Mouse (Mus musculus): ENCODE measurements around the gene U2af1l4. TPM values are rescaled to one million over a fixed set of nuclear protein-coding genes. Genes with fewer than 3 reads are reported as not detected.
A peak's percentile ranks its signal among the peaks of the same experiment; 100 is the strongest.

The U2af1l4 gene
- polyA plus RNA-seq, 1 experiment from 2014 or later: 86.0 TPM

GRCm38 (mm10) chr7:30612654-30613402, 49.7 kb downstream of the U2af1l4 start, which contains the start of gene Upk1a:
Gene Upk1a (minus strand): TSS chr7:30612847.
- DNase-seq (ENCODE audit: low spot score): no peak
- 62% methylated on average over 8 of the region's 8 CpGs for WGBS
- no peaks in the 10 kb centered on the region for H3K27me3 ChIP-seq (replicated peaks; ENCODE audit: insufficient read depth, low read length)
- no peak within 1 kb of the TSS for H3K4me2 ChIP-seq (replicated peaks; ENCODE audit: low read depth, low read length)
- TF ChIP-seq CTCF (IDR thresholded peaks at IDR 0.05) (no peak), EP300 (IDR thresholded peaks at IDR 0.05) (no peak)
- no peaks in the 10 kb centered on the region for H3K9me3 ChIP-seq (ENCODE audit: low read length)
- H3K36me3 ChIP-seq (ENCODE audit: insufficient read depth, low read length): peaks cover 5% of the 10 kb centered on the region; the same call in 1 of the 2 replicates
- H3K4me1 ChIP-seq (ENCODE audit: insufficient read depth, low read depth, low read length): no peaks in the 10 kb centered on the region
- no peak within 1 kb of the TSS for H3K9ac ChIP-seq (replicated peaks; ENCODE audit: low read depth)
- 0 out of 2 replicates have a peak, but pooled peaks have one; percentile 2 for ATAC-seq
- no peak within 1 kb of the TSS for H3K4me3 ChIP-seq (ENCODE audit: low read depth, low read length)
- no peak within 1 kb of the TSS for H3K27ac ChIP-seq (ENCODE audit: low read length)

DNA sequence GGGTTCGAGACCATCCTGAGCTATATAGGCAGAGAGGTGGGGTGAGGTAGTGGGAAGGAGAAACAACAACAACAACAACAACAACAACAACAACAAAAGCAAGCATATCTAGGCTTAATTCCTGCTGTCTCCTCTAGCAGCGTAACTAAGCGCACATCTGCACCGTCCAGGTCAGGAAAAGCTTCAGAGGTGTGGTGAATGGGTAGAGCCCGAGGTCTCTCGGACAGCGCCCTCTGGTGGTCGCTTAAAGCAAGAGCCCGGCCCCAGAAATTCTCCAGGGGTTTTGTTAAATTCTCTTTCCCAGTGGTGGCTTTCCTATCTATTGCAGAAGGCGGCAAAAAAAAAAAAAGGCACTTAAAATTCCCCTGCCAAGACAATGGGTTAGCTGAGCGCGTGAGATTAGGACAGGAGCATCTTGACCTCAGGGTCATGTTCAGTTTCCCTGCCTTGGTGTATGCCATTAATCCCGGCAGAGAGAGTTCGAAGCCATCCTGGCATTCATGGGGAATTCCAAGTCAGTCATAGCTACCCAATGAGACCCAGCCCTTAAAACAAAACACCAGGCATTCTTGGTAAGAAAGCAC, 50.5 kb downstream of the U2af1l4 start:
- Histone ChIP-seq H3K36me3 (ENCODE audit: insufficient read depth, low read length) (peaks cover 9% of the 10 kb centered on the region; the same call in 1 of the 2 replicates), H3K9me3 (ENCODE audit: low read length) (no peaks in the 10 kb centered on the region), H3K4me2 (replicated peaks; ENCODE audit: low read depth, low read length) (no peak overlapping the region), H3K4me1 (ENCODE audit: insufficient read depth, low read depth, low read length) (no peaks in the 10 kb centered on the region), H3K27me3 (replicated peaks; ENCODE audit: insufficient read depth, low read length) (no peaks in the 10 kb centered on the region), H3K4me3 (ENCODE audit: low read depth, low read length) (no peak overlapping the region), H3K9ac (replicated peaks; ENCODE audit: low read depth) (no peak overlapping the region), H3K27ac (ENCODE audit: low read length) (no peak overlapping the region)
- DNase-seq (ENCODE audit: low spot score) (peak; percentile 71), ATAC-seq (peak; percentile 67)
- peak; percentile 74 for TF ChIP-seq CTCF (IDR thresholded peaks at IDR 0.05)
- TF ChIP-seq EP300 (IDR thresholded peaks at IDR 0.05): no peak
- WGBS: 19% methylated on average over 14 of the region's 14 CpGs

DNA sequence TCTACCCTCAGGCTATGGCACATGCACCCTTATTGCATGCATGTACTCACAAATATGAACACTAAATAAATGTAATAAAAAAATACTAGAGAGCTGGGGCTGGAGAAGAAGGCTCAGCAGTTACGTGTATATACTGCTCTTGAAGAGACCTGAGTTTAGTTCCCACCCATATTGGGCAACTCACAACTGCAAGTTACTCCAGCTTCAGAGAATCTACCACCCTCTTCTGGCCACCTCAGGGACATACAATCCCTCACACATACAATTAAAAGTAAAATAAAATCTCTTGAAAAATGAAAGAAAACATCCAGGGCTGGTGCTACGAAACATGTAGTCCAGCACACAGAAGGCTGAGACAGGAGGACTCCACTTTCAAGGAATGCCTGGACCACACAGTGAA, 51.4 kb downstream of the U2af1l4 start:
- no peak overlapping the region for H3K4me3 ChIP-seq (ENCODE audit: low read depth, low read length)
- H3K27ac ChIP-seq (ENCODE audit: low read length): no peak overlapping the region
- H3K9ac ChIP-seq (replicated peaks; ENCODE audit: low read depth): no peak overlapping the region
- DNase-seq (ENCODE audit: low spot score) (peak; percentile 80), ATAC-seq (peak; percentile 58)
- TF ChIP-seq CTCF (IDR thresholded peaks at IDR 0.05) (peak; percentile 58), EP300 (IDR thresholded peaks at IDR 0.05) (no peak)
- no peaks in the 10 kb centered on the region for H3K4me1 ChIP-seq (ENCODE audit: insufficient read depth, low read depth, low read length)
- H3K9me3 ChIP-seq (ENCODE audit: low read length): no peaks in the 10 kb centered on the region
- H3K27me3 ChIP-seq (replicated peaks; ENCODE audit: insufficient read depth, low read length): no peaks in the 10 kb centered on the region
- WGBS: 57% methylated on average over 2 of the region's 2 CpGs
- peaks cover 12% of the 10 kb centered on the region for H3K36me3 ChIP-seq (ENCODE audit: insufficient read depth, low read length)
- no peak overlapping the region for H3K4me2 ChIP-seq (replicated peaks; ENCODE audit: low read depth, low read length)

Small RNAs within 50 kb of the gene (microRNA-seq; reads per million reads assigned to microRNA genes)
- gene Gm38670 (2.0 reads per million), gene Mir3569 (not detected)

Other genes starting within 250 kb of the U2af1l4 start
- 13.1 and 17.2 TPM in 2 replicates for gene Syne4, start 248.5 kb upstream of the U2af1l4 start, polyA plus RNA-seq (2015; fragmentation: Nextera tagmentation; extraction: Ambion mirVana)
- gene E130208F15Rik, start 241.6 kb upstream of the U2af1l4 start, polyA plus RNA-seq (2015; fragmentation: Nextera tagmentation; extraction: Ambion mirVana): not detected in 2 replicates
- gene Sdhaf1, start 239.4 kb upstream of the U2af1l4 start, polyA plus RNA-seq (2015; fragmentation: Nextera tagmentation; extraction: Ambion mirVana): 17.6 and 20.0 TPM in 2 replicates
- 2.0 and 2.8 TPM in 2 replicates for gene Lrfn3, start 200.5 kb upstream of the U2af1l4 start, polyA plus RNA-seq (2015; fragmentation: Nextera tagmentation; extraction: Ambion mirVana)
- gene Tyrobp, start 149.5 kb upstream of the U2af1l4 start, polyA plus RNA-seq (2015; fragmentation: Nextera tagmentation; extraction: Ambion mirVana): 209 and 244 TPM in 2 replicates
- 7.2 and 9.4 TPM in 2 replicates for gene Hcst, start 143.4 kb upstream of the U2af1l4 start, polyA plus RNA-seq (2015; fragmentation: Nextera tagmentation; extraction: Ambion mirVana)
- 1.9 and 2.5 TPM in 2 replicates for gene Nfkbid, start 141.6 kb upstream of the U2af1l4 start, polyA plus RNA-seq (2015; fragmentation: Nextera tagmentation; extraction: Ambion mirVana)
- 6.8 and 8.1 TPM in 2 replicates for gene Aplp1, start 117.8 kb upstream of the U2af1l4 start, polyA plus RNA-seq (2015; fragmentation: Nextera tagmentation; extraction: Ambion mirVana)
- gene Kirrel2, start 105.6 kb upstream of the U2af1l4 start, polyA plus RNA-seq (2015; fragmentation: Nextera tagmentation; extraction: Ambion mirVana): not detected in 2 replicates
- gene Nphs1, start 105.0 kb upstream of the U2af1l4 start, polyA plus RNA-seq (2015; fragmentation: Nextera tagmentation; extraction: Ambion mirVana): 0.12 TPM in 2 replicates
- not detected in 2 replicates for gene Prodh2, start 69.7 kb upstream of the U2af1l4 start, polyA plus RNA-seq (2015; fragmentation: Nextera tagmentation; extraction: Ambion mirVana)
- 2.1 TPM in 2 replicates for gene Arhgap33, start 28.2 kb upstream of the U2af1l4 start, polyA plus RNA-seq (2015; fragmentation: Nextera tagmentation; extraction: Ambion mirVana)
- 22.8 and 27.0 TPM in 2 replicates for gene Hspb6, start 11.1 kb upstream of the U2af1l4 start, polyA plus RNA-seq (2015; fragmentation: Nextera tagmentation; extraction: Ambion mirVana)
- 4.0 and 4.4 TPM in 2 replicates for gene Proser3, start 11.0 kb upstream of the U2af1l4 start, polyA plus RNA-seq (2015; fragmentation: Nextera tagmentation; extraction: Ambion mirVana)
- 32.8 and 38.6 TPM in 2 replicates for gene Lin37, start 3.5 kb upstream of the U2af1l4 start, polyA plus RNA-seq (2015; fragmentation: Nextera tagmentation; extraction: Ambion mirVana)
- 4.5 and 6.1 TPM in 2 replicates for gene Gm49396, start within 50 bp of the U2af1l4 start, polyA plus RNA-seq (2015; fragmentation: Nextera tagmentation; extraction: Ambion mirVana)
- gene Psenen, start 326 bp downstream of the U2af1l4 start, polyA plus RNA-seq (2015; fragmentation: Nextera tagmentation; extraction: Ambion mirVana): 173 and 184 TPM in 2 replicates
- gene Igflr1, start 2.1 kb downstream of the U2af1l4 start, polyA plus RNA-seq (2015; fragmentation: Nextera tagmentation; extraction: Ambion mirVana): 1.2 and 3.2 TPM in 2 replicates
- gene Kmt2b, start 25.4 kb downstream of the U2af1l4 start, polyA plus RNA-seq (2015; fragmentation: Nextera tagmentation; extraction: Ambion mirVana): 6.8 and 6.9 TPM in 2 replicates
- gene Zbtb32, start 35.6 kb downstream of the U2af1l4 start, polyA plus RNA-seq (2015; fragmentation: Nextera tagmentation; extraction: Ambion mirVana): 3.0 and 3.9 TPM in 2 replicates
- 11.2 and 11.8 TPM in 2 replicates for gene Upk1a, start 49.5 kb downstream of the U2af1l4 start, polyA plus RNA-seq (2015; fragmentation: Nextera tagmentation; extraction: Ambion mirVana)
- 717 and 766 TPM in 2 replicates for gene Cox6b1, start 62.9 kb downstream of the U2af1l4 start, polyA plus RNA-seq (2015; fragmentation: Nextera tagmentation; extraction: Ambion mirVana)
- gene Etv2, start 72.6 kb downstream of the U2af1l4 start, polyA plus RNA-seq (2015; fragmentation: Nextera tagmentation; extraction: Ambion mirVana): not detected in 2 replicates
- gene Rbm42, start 87.0 kb downstream of the U2af1l4 start, polyA plus RNA-seq (2015; fragmentation: Nextera tagmentation; extraction: Ambion mirVana): 101 and 107 TPM in 2 replicates
- gene Haus5, start 101.7 kb downstream of the U2af1l4 start, polyA plus RNA-seq (2015; fragmentation: Nextera tagmentation; extraction: Ambion mirVana): 10.0 and 10.3 TPM in 2 replicates
- gene Pmis2, start 108.3 kb downstream of the U2af1l4 start, polyA plus RNA-seq (2015; fragmentation: Nextera tagmentation; extraction: Ambion mirVana): not detected in 2 replicates
- gene 2200002J24Rik, start 135.6 kb downstream of the U2af1l4 start, polyA plus RNA-seq (2015; fragmentation: Nextera tagmentation; extraction: Ambion mirVana): 0.69 and 1.2 TPM in 2 replicates
- 0.14 TPM in 1 of 2 replicates, not detected in the other for gene Atp4a, start 148.9 kb downstream of the U2af1l4 start, polyA plus RNA-seq (2015; fragmentation: Nextera tagmentation; extraction: Ambion mirVana)
- gene Tmem147, start 166.2 kb downstream of the U2af1l4 start, polyA plus RNA-seq (2015; fragmentation: Nextera tagmentation; extraction: Ambion mirVana): 179 and 193 TPM in 2 replicates
- gene Gapdhs, start 180.4 kb downstream of the U2af1l4 start, polyA plus RNA-seq (2015; fragmentation: Nextera tagmentation; extraction: Ambion mirVana): 0.18 and 0.21 TPM in 2 replicates
- gene Sbsn, start 188.2 kb downstream of the U2af1l4 start, polyA plus RNA-seq (2015; fragmentation: Nextera tagmentation; extraction: Ambion mirVana): 6.7 and 7.3 TPM in 2 replicates
- 65.2 and 74.3 TPM in 2 replicates for gene Dmkn, start 200.5 kb downstream of the U2af1l4 start, polyA plus RNA-seq (2015; fragmentation: Nextera tagmentation; extraction: Ambion mirVana)
- gene Krtdap, start 224.6 kb downstream of the U2af1l4 start, polyA plus RNA-seq (2015; fragmentation: Nextera tagmentation; extraction: Ambion mirVana): 2.1 and 4.4 TPM in 2 replicates